ENCODE assay signal across 9 mouse cellular contexts in the genomic region with DNA sequence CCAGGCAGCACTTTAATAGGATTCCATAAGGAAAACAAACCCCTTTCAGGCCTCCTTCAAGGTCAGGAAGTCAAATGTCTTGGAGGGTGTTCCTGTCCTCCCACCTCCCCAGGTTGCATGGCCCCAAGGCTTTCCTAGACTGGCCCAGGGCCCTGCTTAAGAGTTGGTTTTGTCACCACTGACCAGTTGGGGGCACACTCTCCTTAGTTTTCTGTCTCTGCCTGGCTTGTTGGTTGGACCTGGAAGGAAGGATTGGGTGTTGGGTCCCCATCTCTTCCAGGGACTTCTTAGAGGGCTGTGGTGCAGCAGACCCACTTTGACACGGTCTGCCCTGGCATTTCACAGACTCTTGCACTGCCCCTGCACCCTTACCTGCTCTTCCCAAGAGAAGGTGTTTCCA.
DNase-seq lines count a peak whose midpoint lies in the region; ATAC-seq lines count a peak whose summit lies in the region.
"Had no signal": no experiment of that assay in that cellular context is flagged by ENCODE, and none has a peak within 500 bp of the region (broad histone marks: within the 10 kb centered on the region; RNA-seq: fewer than 3 reads in every experiment).

No protein-coding gene starts in this region.

- H3K4me3 ChIP-seq in heart, embryonic 12.5 days: no peak overlapping the region
- no peak overlapping the region for H3K4me3 ChIP-seq in limb, embryonic 11.5 days (ENCODE audit: low read depth, low read length)
- H3K4me3 ChIP-seq: forebrain, embryonic 15.5 days had no signal

- ATAC-seq in heart, embryonic 12.5 days (ENCODE audit: insufficient number of reproducible peaks, low FRiP score): no peak
- no peak for ATAC-seq in limb, embryonic 11.5 days (ENCODE audit: insufficient number of reproducible peaks, low FRiP score, low TSS enrichment, low read depth)
- ATAC-seq in erythroblast, adult 5-6 weeks (replicated peaks; ENCODE audit: low FRiP score, poor library complexity, severe bottlenecking): no peak
- ATAC-seq: forebrain, embryonic 15.5 days had no signal

- peaks cover 31% of the 10 kb centered on the region for H3K27me3 ChIP-seq in heart, embryonic 12.5 days (replicated peaks)
- no peaks in the 10 kb centered on the region for H3K27me3 ChIP-seq in limb, embryonic 11.5 days (ENCODE audit: control insufficient read depth, insufficient read depth, low read length)
- H3K27me3 ChIP-seq: forebrain, embryonic 15.5 days had no signal

- WGBS in heart, embryonic 12.5 days: 37% methylated on average over 1 of the region's 1 CpGs
- 55% methylated on average over 1 of the region's 1 CpGs for WGBS in limb, embryonic 11.5 days

- no peak overlapping the region for H3K9ac ChIP-seq in heart, embryonic 12.5 days
- H3K9ac ChIP-seq in limb, embryonic 11.5 days (ENCODE audit: low read length): no peak overlapping the region
- H3K9ac ChIP-seq: forebrain, embryonic 15.5 days had no signal

- DNase-seq in heart, adult 8-10 months (ENCODE audit: low spot score): peak; percentile 15
- peak; percentile 62 for DNase-seq in 3T3-L1 (ENCODE audit: low read depth, low spot score)
- peak; percentile 65 for DNase-seq in NIH3T3 (ENCODE audit: low read depth)
- peak; percentile 40 for DNase-seq in limb, embryonic 11.5 days (ENCODE audit: low spot score)
- DNase-seq in Muller cell, postnatal 12 days (ENCODE audit: inconsistent ontology term): no peak
- no peak for DNase-seq in thymus, postnatal 14 days

- H3K27ac ChIP-seq in heart, embryonic 12.5 days (ENCODE audit: poor library complexity, severe bottlenecking): no peak overlapping the region
- no peak overlapping the region for H3K27ac ChIP-seq in limb, embryonic 11.5 days (replicated peaks; ENCODE audit: low read depth, low read length)
- H3K27ac ChIP-seq: forebrain, embryonic 15.5 days had no signal

- no peaks in the 10 kb centered on the region for H3K9me3 ChIP-seq in heart, embryonic 12.5 days (replicated peaks)
- H3K9me3 ChIP-seq in limb, embryonic 11.5 days (ENCODE audit: control insufficient read depth, low read length): no peaks in the 10 kb centered on the region
- H3K9me3 ChIP-seq: forebrain, embryonic 15.5 days had no signal

- H3K36me3 ChIP-seq in heart, embryonic 12.5 days: no peaks in the 10 kb centered on the region
- H3K36me3 ChIP-seq in limb, embryonic 11.5 days (ENCODE audit: control insufficient read depth, insufficient read depth, low read length): no peaks in the 10 kb centered on the region
- H3K36me3 ChIP-seq: forebrain, embryonic 15.5 days had no signal

- H3K4me1 ChIP-seq in heart, embryonic 12.5 days (replicated peaks): peaks cover 10% of the 10 kb centered on the region
- peaks cover 17% of the 10 kb centered on the region for H3K4me1 ChIP-seq in limb, embryonic 11.5 days (ENCODE audit: control insufficient read depth, insufficient read depth, low read length)

- no peak overlapping the region for H3K4me2 ChIP-seq in heart, embryonic 12.5 days
- no peak overlapping the region for H3K4me2 ChIP-seq in limb, embryonic 11.5 days (ENCODE audit: low read depth, severe bottlenecking)
- H3K4me2 ChIP-seq: forebrain, embryonic 15.5 days had no signal

Comparison
In these comparisons a context has a peak if more than half of its experiments do, and no peak if none do; other contexts are left out.
1. DNase-seq: peak in heart, adult 8-10 months (single experiment), 3T3-L1 (single experiment), NIH3T3 (single experiment) and limb, embryonic 11.5 days (single experiment); none in Muller cell, postnatal 12 days (single experiment) and thymus, postnatal 14 days (single experiment).